15 mouse cellular contexts compared by ENCODE assay signal in genomic region chr5:38117056-38117455, GRCm38 (mm10). TPM values are rescaled to one million over a fixed set of nuclear protein-coding genes. Genes with fewer than 3 reads are reported as not detected.
DNase-seq lines count a peak whose midpoint lies in the region; ATAC-seq and TF ChIP-seq lines count a peak whose summit lies in the region.
"Had no signal": no experiment of that assay in that cellular context is flagged by ENCODE, and none has a peak within 500 bp of the region (broad histone marks: within the 10 kb centered on the region; RNA-seq: fewer than 3 reads in every experiment).

No protein-coding gene starts in this region.

- peak overlapping the region; percentile 46; the same call in 1 of the 2 replicates for H3K27ac ChIP-seq in layer of hippocampus, adult 2 months
- no peak overlapping the region for H3K27ac ChIP-seq in intestine, embryonic 16.5 days (ENCODE audit: low read length)
- H3K27ac ChIP-seq: hindbrain, embryonic 13.5 days; limb, embryonic 12.5 days had no signal

- intact Hi-C loops in left cerebral cortex, postnatal 25 days (cut with DNase I) = loop anchor here (2.0 kb wide), 1 partner anchor 42 kb away; the partner anchor contains the start of gene Nsg1

- no peaks in the 10 kb centered on the region for H3K9me3 ChIP-seq in intestine, embryonic 16.5 days (ENCODE audit: control insufficient read depth, low read length)
- H3K9me3 ChIP-seq: heart, embryonic 12.5 days; hindbrain, embryonic 13.5 days; limb, embryonic 12.5 days had no signal

- peaks cover 10% of the 10 kb centered on the region; the same call in 1 of the 2 replicates for H3K4me1 ChIP-seq in intestine, embryonic 16.5 days (ENCODE audit: control insufficient read depth, insufficient read depth, low read length)
- H3K4me1 ChIP-seq: hindbrain, embryonic 13.5 days; limb, embryonic 12.5 days had no signal

- WGBS in intestine, embryonic 16.5 days = 58% methylated on average over 1 of the region's 1 CpGs

- no peak overlapping the region for H3K4me3 ChIP-seq in layer of hippocampus, adult 2 months
- no peak overlapping the region for H3K4me3 ChIP-seq in intestine, embryonic 16.5 days (ENCODE audit: low read length)
- H3K4me3 ChIP-seq: heart, embryonic 12.5 days; hindbrain, embryonic 13.5 days; limb, embryonic 12.5 days had no signal

- no peak for TF ChIP-seq CTCF in layer of hippocampus, adult 2 months (conservative IDR thresholded peaks at IDR 0.05)

- H3K9ac ChIP-seq in intestine, embryonic 16.5 days (ENCODE audit: low read depth, low read length) = no peak overlapping the region
- H3K9ac ChIP-seq: heart, embryonic 12.5 days; hindbrain, embryonic 13.5 days; limb, embryonic 12.5 days had no signal

- peak; percentile 92 for ATAC-seq in intestine, embryonic 16.5 days
- ATAC-seq: lung, postnatal 0 days; Patski had no signal

- no peaks in the 10 kb centered on the region for H3K27me3 ChIP-seq in intestine, embryonic 16.5 days (replicated peaks; ENCODE audit: control insufficient read depth, insufficient read depth, low read length)
- H3K27me3 ChIP-seq: CH12.LX; heart, embryonic 12.5 days; hindbrain, embryonic 13.5 days; limb, embryonic 12.5 days; Patski had no signal

- no peaks in the 10 kb centered on the region for H3K36me3 ChIP-seq in intestine, embryonic 16.5 days (ENCODE audit: control insufficient read depth, insufficient read depth, low read length)

- peak in 1 of 2 experiments; percentile 34 for DNase-seq in layer of hippocampus, adult 2 months (ENCODE audit: low spot score in 2 of 2)
- no peak for DNase-seq in layer of hippocampus, postnatal 25 days (ENCODE audit: extremely low spot score in 1 of 2, low spot score in 1 of 2)
- peak; percentile 77 to 80 for DNase-seq in frontal cortex, adult 2 months (ENCODE audit: extremely low spot score in 1 of 2, low spot score in 1 of 2)
- DNase-seq in left cerebral cortex, postnatal 25 days (ENCODE audit: low spot score in 2 of 2) = peak; percentile 71 to 93
- no peak for DNase-seq in urinary bladder, postnatal 25 days (ENCODE audit: low spot score)
- no peak for DNase-seq in cerebellum, adult 8-10 months
- DNase-seq in retina, embryonic 14.5 days (ENCODE audit: low spot score) = no peak

- H3K4me2 ChIP-seq in intestine, embryonic 16.5 days (ENCODE audit: low read depth, low read length) = no peak overlapping the region
- H3K4me2 ChIP-seq: heart, embryonic 12.5 days; hindbrain, embryonic 13.5 days; limb, embryonic 12.5 days; midbrain, embryonic 11.5 days had no signal

RNA-seq across cellular contexts. Expression of gene Nsg1, which starts 42.7 kb away (rescaled TPM):
- total RNA-seq in layer of hippocampus, adult 2 months (2021) = 100 to 1,000 TPM; 421 to 427 TPM
- total RNA-seq in layer of hippocampus, postnatal 25 days (2021) = 100 to 1,000 TPM; 455 to 474 TPM
- 342 and 360 TPM in 2 replicates for polyA plus RNA-seq in frontal cortex, adult 2 months (2012; rRNA removed)
- 44.1 and 50.3 TPM in 2 replicates for polyA plus RNA-seq in intestine, embryonic 16.5 days (2015; fragmentation: Nextera tagmentation; extraction: Ambion mirVana)
- total RNA-seq in left cerebral cortex, postnatal 25 days (2021) = 100 to 1,000 TPM; 449 to 509 TPM

Comparison
In these comparisons a context has a peak if more than half of its experiments do, and no peak if none do; other contexts are left out.
1. DNase-seq: peak in frontal cortex, adult 2 months (2 of 2) and left cerebral cortex, postnatal 25 days (2 of 2); none in layer of hippocampus, postnatal 25 days (0 of 2), urinary bladder, postnatal 25 days (single experiment), cerebellum, adult 8-10 months (single experiment) and retina, embryonic 14.5 days (single experiment).